Mouse (Mus musculus) left cerebral cortex, adult 9 months (tissue): ENCODE results near the gene Gtpbp4.
"Not testable (repeated sequence)": the region's sequence is repeated elsewhere in the genome, so short reads cannot be mapped to it uniquely, and the experiment has no call there.

ENCODE experiments used
- DNase-seq, 2 experiments: peaks; one replicate each; pipeline ENCODE4 v3.0.0; 2022; ENCODE audit warnings: low spot score in 2 of 2

The Gtpbp4 gene

DNA sequence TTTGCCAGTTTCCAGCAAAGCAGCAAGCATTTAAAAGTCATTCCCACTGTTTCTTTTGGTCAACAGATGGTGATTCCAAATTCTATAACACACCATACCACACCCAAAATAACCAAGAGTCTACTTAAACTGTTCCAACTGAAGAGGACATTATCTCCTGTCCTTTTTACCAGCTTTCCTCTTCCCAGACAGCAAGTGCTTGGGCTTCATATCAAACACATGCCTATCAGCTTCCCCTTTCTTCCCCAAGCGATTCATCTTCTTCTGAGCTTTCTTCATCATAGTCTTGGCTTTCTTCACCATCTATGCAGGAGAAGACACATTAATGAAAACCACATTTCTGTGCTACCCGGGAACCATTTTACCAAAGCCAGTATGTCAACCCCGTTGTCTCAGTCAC lies 22.9 kb downstream of the Gtpbp4 start:
- no peak for DNase-seq

DNA sequence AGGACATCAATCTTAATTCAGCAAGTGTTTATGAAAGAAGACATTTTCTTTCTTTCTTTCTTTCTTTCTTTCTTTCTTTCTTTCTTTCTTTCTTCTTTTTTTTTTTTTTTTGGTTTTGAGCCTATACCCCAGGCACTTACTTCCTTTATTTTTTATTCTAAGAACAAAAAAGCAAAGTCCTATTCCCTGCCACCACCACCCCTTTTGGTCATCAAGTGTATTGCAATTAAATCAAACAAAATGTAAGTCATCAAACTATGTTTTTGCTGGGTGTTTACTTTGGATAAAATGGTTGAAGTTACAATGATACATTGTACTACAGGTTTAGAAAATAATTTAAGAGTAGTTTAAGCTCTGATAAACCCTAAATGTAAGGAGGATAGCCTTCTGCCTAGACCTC lies 23.5 kb downstream of the Gtpbp4 start:
- DNase-seq: no peak

DNA sequence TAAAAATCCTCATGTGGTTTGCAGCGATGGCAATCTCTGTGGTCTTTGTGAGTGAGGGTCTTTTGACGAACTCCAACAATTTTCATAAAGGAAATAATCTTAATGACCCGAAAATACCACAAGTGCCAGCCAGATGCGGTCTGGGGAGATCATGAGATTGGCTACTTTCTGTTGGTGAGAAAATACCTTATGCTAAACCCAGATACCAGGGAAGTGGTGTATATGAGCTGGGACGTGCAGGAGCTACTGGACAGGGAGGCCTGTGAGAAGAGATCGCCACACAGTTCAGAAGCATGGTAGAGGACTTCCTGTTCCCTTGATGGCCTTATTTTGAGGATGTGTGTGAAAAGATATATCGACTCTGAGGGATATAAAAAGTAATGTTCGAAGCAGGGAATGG lies 28.1 kb downstream of the Gtpbp4 start:
- DNase-seq: no peak

DNA sequence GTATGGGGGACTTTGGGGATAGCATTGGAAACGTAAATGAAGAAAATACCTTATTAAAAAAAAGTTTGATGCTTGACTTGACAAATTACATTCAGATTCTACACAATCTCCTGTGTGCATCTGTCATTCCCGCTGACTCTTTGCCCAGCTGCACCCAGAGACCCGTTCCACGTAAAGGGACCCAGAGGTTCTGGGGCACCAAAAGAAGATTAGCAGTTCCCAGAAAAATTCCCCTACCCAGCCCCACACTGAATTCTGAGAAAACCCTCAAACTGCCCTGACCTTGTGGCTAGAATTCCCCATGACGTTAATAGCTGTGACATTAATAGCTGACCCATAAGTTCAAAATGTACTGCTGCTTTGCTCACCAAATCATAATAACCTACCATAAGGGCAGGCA lies 30.7 kb downstream of the Gtpbp4 start:
- DNase-seq: no peak

DNA sequence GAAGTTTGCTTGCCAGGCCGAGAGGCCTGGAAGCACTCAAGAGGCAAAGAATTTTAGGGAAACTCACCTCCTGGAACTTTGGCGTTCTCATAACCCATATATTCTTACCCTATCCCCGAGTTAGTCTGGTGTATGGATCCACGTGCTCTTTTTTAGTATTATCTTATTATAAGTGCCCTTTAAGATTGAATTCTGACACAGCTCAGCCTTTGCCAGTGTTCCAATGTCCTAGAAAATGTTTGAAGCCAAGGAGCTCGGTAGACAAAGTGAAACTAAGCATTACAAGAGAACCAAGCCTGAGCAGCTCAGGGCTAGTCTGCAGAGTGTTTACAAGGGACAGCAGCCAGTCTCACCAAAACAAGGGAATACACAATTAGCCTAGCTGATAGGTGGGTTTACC lies 33.6 kb downstream of the Gtpbp4 start:
- DNase-seq: not testable (repeated sequence)

DNA sequence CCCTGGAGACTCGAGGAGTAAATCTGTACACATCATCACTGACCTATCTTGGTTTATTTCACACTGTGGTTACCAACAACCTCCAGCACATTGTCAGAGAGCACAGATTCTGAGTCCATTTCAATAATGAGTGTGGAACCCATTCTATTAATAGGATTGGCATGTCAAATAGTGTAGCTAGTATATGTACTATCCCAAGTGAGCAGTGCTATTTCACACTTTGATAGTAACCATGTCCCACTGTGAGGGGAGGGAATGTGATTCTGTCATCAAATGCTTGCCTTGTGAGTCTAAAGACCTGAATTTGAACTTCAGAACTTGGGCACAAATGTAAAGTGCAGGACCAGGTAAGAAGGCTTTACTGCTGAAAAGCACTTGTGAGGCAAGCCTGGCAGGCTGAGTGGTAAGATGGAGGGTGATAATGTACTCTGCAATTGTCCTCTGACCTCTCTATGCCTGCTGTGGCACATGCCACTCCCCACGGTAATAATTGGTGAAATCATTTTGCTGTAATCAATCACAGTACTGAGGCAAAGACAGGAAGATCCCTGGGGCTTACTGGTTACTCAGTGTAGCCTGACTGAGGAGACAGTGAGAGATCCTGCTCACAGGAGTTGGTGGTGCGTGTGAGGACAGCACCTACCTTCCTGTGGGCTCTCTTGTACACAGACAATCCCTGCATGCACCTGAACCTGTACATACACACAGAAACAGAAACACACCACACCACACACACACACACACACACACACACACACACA lies 34.6 kb downstream of the Gtpbp4 start:
- DNase-seq: not testable (repeated sequence)

DNA sequence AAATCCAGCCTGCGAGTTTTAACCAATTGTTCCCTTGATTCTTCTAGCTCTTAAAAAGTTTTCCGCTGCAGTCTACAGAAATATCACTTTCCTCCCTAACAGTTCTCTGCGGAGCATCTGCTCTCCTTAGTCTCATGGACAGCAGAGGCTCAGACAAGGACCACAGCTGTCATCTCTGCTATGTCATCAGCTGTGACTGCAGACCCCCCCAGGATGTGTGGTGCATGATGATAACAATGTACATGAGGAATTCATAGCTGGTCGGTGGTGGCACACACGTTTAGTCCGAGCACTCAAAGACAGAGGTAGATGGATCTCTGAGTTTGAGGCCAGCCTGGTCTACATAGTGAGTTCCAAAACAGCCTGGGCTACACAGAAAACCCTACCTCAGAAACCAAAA lies 36.3 kb downstream of the Gtpbp4 start:
- DNase-seq: not testable (repeated sequence)

DNA sequence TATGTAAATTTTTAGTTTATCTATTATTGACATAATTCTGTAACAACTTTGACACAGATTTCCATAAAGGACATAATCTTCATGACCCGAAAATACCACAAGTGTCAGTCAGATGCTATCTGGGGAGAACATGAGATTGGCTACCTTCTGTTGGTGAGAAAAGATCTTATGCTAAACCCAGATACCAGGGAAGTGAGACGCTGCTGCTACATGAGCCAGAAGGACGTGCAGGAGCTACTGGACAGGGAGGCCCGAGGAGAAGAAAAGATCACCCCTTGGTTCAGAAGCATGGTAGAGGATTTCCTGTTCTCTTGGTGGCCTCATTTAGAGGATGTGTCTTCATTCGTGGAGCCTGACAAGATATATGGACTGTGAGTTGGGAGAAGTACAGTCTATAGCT lies 36.8 kb downstream of the Gtpbp4 start:
- not testable (repeated sequence) for DNase-seq

DNA sequence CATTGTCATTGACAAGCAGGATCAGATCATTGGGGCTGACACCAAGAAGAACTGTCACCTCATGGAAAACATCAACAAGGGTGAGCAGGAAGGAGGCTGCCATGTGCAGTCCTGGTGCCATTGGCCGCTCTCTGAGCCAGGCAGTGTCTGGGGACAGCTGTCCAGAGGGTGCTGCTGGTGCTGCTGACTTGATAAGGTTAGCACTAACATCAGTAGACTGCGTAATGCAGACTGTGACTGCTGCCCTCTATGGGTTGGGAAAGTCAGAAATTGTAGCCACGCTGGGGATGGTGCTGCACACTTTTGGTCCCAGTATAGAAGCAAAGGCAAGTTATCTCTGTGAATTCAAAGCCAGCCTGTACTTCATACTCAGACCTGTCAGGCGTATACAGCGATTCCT lies 39.0 kb downstream of the Gtpbp4 start:
- not testable (repeated sequence) for DNase-seq

DNA sequence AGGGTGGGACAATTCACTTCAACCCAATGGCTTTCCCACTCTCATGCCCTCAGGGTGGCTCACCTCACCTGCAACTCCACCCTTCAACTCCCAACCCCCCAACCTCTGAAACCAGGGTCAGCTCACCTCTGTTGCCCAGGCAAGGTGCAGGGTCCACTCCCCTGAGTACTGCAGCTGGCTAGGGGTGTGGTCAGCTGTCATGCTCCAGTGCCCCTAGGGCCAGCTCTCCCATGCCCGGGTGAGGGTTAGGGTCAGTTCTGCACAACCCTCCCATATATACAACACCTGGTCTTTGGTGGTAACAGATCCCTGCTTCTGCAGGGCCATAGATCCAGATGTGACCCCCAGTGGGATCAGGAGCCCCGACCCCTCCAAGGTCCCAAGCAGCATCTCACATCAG lies 40.8 kb downstream of the Gtpbp4 start:
- not testable (repeated sequence) for DNase-seq

DNA sequence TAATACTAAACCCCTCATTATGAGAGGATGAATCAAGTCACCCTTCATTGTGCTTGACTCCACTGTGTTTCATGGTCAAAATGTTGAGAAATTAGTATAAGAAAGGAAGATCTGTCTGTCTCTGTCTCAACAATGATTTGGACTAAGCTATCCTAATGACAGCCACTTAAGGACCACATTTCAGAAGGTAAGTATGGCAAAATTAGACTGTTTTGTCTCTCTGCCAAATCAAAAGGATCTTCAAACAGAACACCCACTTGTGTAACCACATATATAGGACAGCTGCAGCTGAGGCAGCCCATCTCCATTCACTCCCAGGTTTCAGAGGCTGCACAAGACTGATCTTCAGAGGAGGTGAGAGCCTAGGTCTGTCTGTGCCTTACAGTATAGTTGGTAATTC lies 43.3 kb downstream of the Gtpbp4 start, which contains the start of gene Idi2:
Gene Idi2 (plus strand): TSS at position 301 of the 400 bp plus-strand sequence.
- DNase-seq: not testable (repeated sequence)

DNA sequence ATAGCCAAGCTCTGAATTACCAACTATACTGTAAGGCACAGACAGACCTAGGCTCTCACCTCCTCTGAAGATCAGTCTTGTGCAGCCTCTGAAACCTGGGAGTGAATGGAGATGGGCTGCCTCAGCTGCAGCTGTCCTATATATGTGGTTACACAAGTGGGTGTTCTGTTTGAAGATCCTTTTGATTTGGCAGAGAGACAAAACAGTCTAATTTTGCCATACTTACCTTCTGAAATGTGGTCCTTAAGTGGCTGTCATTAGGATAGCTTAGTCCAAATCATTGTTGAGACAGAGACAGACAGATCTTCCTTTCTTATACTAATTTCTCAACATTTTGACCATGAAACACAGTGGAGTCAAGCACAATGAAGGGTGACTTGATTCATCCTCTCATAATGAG lies 47.8 kb downstream of the Gtpbp4 start, which contains the start of gene Gm9745:
Gene Gm9745 (minus strand): TSS at position 101 of the 400 bp plus-strand sequence.
- not testable (repeated sequence) for DNase-seq

DNA sequence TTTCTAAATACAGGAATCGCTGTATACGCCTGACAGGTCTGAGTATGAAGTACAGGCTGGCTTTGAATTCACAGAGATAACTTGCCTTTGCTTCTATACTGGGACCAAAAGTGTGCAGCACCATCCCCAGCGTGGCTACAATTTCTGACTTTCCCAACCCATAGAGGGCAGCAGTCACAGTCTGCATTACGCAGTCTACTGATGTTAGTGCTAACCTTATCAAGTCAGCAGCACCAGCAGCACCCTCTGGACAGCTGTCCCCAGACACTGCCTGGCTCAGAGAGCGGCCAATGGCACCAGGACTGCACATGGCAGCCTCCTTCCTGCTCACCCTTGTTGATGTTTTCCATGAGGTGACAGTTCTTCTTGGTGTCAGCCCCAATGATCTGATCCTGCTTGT lies 52.1 kb downstream of the Gtpbp4 start:
- DNase-seq: not testable (repeated sequence)

DNA sequence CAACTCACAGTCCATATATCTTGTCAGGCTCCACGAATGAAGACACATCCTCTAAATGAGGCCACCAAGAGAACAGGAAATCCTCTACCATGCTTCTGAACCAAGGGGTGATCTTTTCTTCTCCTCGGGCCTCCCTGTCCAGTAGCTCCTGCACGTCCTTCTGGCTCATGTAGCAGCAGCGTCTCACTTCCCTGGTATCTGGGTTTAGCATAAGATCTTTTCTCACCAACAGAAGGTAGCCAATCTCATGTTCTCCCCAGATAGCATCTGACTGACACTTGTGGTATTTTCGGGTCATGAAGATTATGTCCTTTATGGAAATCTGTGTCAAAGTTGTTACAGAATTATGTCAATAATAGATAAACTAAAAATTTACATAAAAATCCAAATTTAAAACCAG lies 54.2 kb downstream of the Gtpbp4 start:
- DNase-seq: not testable (repeated sequence)

DNA sequence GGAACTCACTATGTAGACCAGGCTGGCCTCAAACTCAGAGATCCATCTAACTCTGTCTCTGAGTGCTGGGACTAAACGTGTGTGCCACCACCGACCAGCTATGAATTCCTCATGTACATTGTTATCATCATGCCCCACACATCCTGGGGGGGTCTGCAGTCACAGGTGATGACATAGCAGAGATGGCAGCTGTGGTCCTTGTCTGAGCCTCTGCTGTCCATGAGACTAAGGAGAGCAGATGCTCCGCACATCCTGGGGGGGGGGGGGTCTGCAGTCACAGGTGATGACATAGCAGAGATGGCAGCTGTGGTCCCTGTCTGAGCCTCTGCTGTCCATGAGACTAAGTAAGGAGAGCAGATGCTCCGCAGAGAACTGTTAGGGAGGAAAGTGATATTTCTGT lies 54.8 kb downstream of the Gtpbp4 start:
- not testable (repeated sequence) for DNase-seq

DNA sequence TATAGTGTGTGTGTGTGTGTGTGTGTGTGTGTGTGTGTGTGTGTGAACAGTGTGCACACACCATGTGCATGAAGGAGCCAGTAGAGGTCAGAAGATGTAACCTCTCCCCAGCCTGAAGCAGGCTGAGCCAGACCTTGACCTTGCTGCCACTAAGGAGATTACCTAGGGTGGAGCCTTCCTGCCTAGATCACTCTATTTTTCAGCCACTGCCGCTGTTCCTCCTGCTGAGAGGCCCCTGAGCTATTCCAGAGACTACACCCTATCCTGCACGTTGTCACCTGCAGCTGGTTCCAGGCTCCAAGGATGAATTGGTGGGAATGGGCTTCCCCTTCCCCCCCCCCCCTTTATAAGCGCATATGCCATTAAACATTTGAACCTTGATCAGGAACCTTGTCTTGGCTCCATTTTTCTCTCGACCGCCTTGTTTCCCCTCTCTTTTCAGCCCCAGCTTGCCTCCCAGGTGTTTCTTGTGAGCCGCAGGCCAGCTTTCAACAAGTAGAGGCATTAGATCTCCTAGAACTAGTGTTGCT lies 58.2 kb downstream of the Gtpbp4 start:
- not testable (repeated sequence) for DNase-seq

DNA sequence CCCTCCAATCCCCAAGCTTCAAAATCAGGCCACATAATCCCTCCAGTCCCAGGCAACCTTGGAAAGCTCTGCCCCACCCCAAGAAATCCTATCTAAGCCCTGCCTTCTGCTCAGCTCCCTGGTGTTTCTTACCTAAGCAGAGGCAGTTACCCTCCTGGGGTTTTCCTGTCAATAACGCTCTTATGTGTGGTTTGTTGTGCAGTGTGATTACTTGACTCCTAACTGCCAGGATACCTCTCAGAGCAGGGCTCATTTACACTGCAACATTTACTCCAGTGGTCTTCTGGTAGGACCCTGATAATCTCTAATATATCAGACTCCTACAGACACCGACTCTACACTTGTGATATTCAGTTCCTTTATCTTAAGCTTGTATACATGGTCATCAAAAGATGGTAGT lies 62.4 kb downstream of the Gtpbp4 start:
- DNase-seq: no peak
